Mouse (Mus musculus) liver, adult 2 months (tissue): ENCODE measurements at regions not wholly inside any gene's neighbourhood (a gene's known extent, or its start where the extent isn't known, plus 50 kb on each side); places are given as distances from the start of the nearest gene placed in this dataset.

Experiments used
- DNase-seq: peaks from one replicate; pipeline ENCODE4 v3.0.0-alpha.2; 2011; ENCODE audit warnings: low read depth, low spot score; ENCODE audit errors: extremely low read depth
- H3K27ac ChIP-seq: fragments of 200-500 bp; replicated peaks from 2 replicates; pipeline ENCODE4 v1.5.1; 2012; ENCODE audit warnings: low read depth, mild to moderate bottlenecking, control low read depth, inconsistent platforms, low read length; ENCODE audit not compliant: insufficient read depth
- H3K27me3 ChIP-seq: fragments of 200-500 bp; 2 replicates; pipeline ENCODE4 v1.6.1; 2012; ENCODE audit warnings: mild to moderate bottlenecking, moderate library complexity, low read length, inconsistent platforms; ENCODE audit not compliant: control insufficient read depth, insufficient read depth
- H3K36me3 ChIP-seq: fragments of 200-500 bp; 2 replicates; pipeline ENCODE4 v1.6.1; 2012; ENCODE audit warnings: low read length, inconsistent platforms; ENCODE audit not compliant: control insufficient read depth, insufficient read depth
- H3K4me1 ChIP-seq: fragments of 200-500 bp; 2 replicates; pipeline ENCODE4 v1.6.1; 2011; ENCODE audit warnings: low read length; ENCODE audit not compliant: control insufficient read depth, insufficient read depth
- H3K4me3 ChIP-seq: fragments of 200-500 bp; 2 replicates; pipeline ENCODE4 v1.5.1; 2011; ENCODE audit warnings: low read depth, mild to moderate bottlenecking, control low read depth, low read length, moderate library complexity; ENCODE audit not compliant: insufficient read depth
- H3K79me2 ChIP-seq: fragments of 200-500 bp; 2 replicates; pipeline ENCODE4 v1.6.1; 2012; ENCODE audit warnings: inconsistent platforms, mild to moderate bottlenecking, low read length, moderate library complexity; ENCODE audit not compliant: control insufficient read depth, insufficient read depth
- H3K9ac ChIP-seq: fragments of 200-500 bp; 2 replicates; pipeline ENCODE4 v1.6.1; 2012; ENCODE audit warnings: low read depth, mild to moderate bottlenecking, control low read depth, inconsistent platforms, low read length
- CTCF ChIP-seq: fragments of 200-500 bp; IDR thresholded peaks from 2 replicates; pipeline ENCODE4 v1.5.1; 2011; ENCODE audit warnings: low read depth, low read length, control low read depth
- POLR2A ChIP-seq: fragments of 200-500 bp; IDR thresholded peaks from 2 replicates; pipeline ENCODE4 v1.6.1; 2011; ENCODE audit warnings: low read length, control low read depth; ENCODE audit not compliant: insufficient read depth; ENCODE audit errors: extremely low read depth
- WGBS: fragments of 180-500 bp; shearing (Covaris S2); methylation state at CpG from one replicate; pipeline ENCODE4 v1.1.7; 2018; 5-methylcytosine and 5-hydroxymethylcytosine counted together

DNA sequence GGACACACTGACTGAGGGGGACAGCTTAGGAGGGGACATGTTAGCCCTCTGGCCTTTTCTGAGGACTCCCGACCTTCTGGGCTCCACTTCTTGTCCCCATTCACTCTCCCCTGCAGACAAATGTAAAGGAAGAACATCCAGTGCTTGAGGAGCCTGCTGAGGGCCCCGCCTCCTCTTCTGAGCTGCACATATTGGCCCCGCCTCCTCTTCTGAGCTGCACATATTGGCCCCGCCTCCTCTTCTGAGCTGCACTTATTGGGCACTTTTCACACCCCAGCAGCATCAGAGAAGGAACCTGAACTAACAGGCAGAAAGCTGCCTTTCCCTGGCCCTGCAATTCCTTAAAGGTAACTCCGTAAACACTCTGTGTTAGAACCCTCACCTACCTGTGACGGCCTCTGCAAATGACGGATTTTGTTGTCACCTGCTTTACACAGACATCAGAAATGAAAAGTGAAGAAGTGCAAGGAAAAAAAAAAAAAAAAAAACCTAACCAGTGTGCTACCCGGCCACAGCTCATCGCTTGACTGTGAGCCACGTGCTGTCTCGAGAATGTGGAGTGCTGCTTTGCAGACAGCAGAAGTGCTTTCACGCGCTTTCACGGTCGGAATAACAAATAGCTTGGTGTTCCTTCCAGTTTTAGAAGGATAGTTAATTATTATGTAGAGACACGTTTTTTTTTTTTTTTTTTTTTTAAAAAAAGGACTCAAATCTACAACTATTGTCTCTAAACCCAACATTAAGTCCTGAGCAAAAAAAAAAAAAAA lies 96.5 kb downstream of the Ddx11 start:
- H3K36me3 ChIP-seq: no peaks in the 10 kb centered on the region
- DNase-seq: no peak
- WGBS: 71% methylated on average over 16 of the region's 16 CpGs
- no peaks in the 10 kb centered on the region for H3K79me2 ChIP-seq
- H3K27ac ChIP-seq: no peak overlapping the region
- TF ChIP-seq POLR2A (no peak), CTCF (no peak)
- H3K4me1 ChIP-seq: no peaks in the 10 kb centered on the region
- no peaks in the 10 kb centered on the region for H3K27me3 ChIP-seq
- no peak overlapping the region for H3K9ac ChIP-seq
- H3K4me3 ChIP-seq: no peak overlapping the region

DNA sequence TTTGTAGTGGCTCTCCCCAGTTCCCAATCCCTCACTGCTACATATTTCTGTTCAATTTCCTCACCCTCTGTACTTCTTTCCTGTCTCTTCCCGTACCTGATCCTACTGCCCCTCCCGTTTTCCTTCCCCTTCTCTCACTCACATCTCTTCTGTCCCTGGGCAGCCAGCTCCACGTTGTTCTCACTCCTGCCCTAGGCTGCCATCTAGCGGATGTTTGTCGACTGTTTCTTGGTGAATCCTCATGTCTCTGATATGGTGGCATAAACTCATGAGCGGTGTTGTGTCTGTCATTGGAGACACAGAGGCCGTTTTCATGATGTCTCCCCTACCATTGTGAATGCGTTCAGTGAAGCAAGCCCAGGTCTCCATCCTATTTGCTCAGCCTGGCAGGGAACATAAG lies 97.9 kb downstream of the Ddx11 start:
- DNase-seq: peak; percentile 39
- no peak overlapping the region for H3K4me3 ChIP-seq
- no peaks in the 10 kb centered on the region for H3K79me2 ChIP-seq
- H3K36me3 ChIP-seq: no peaks in the 10 kb centered on the region
- no peak overlapping the region for H3K9ac ChIP-seq
- no peaks in the 10 kb centered on the region for H3K27me3 ChIP-seq
- no peaks in the 10 kb centered on the region for H3K4me1 ChIP-seq
- TF ChIP-seq CTCF (peak; percentile 80), POLR2A (no peak)
- no peak overlapping the region for H3K27ac ChIP-seq
- WGBS: 12% methylated on average over 8 of the region's 8 CpGs

DNA sequence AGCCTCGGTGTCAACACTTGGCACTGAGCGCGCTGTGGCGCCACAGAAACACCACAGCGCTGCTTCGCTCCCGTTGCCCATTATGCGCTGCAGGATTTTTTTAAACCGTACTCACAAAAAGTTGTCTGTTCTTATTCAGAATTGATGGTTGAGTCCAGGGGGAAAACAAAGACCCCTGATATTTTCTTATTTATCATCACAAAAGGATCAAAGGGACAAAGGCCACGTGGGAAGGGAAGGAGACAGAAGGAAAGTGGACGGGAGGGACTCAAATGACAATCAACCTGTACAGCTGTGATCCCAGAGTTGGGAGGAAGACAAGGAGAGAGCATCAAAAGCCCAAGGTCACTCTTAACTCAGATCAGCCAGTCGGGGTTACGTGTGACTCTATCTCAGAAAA lies 100.4 kb downstream of the Ddx11 start:
- Histone ChIP-seq H3K36me3 (no peaks in the 10 kb centered on the region), H3K27me3 (no peaks in the 10 kb centered on the region), H3K4me3 (no peak overlapping the region), H3K27ac (no peak overlapping the region), H3K79me2 (no peaks in the 10 kb centered on the region), H3K9ac (no peak overlapping the region), H3K4me1 (no peaks in the 10 kb centered on the region)
- no peak for DNase-seq
- 90% methylated on average over 13 of the region's 13 CpGs for WGBS
- TF ChIP-seq POLR2A: no peak
- TF ChIP-seq CTCF: no peak

DNA sequence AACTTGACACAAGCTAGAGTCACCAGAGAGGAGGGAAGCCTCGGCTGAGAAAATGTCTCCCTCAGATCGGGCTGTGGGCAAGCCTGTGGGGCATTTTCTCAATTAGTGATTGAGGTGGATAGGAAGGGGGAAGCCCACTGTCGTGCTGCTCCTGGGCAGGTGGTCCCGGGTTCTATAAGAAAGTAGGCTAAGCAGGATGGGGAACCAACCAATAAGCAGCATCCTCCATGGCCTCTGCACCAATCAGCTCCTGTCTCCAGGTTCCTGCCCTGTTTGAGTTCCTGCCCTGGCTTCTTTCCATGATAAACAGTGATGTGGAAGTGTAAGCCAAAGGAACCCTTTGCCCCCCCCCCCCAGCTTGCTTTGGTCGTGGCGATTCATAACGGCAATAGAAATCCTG lies 100.9 kb downstream of the Ddx11 start:
- TF ChIP-seq POLR2A (no peak), CTCF (no peak)
- peak; percentile 20 for DNase-seq

DNA sequence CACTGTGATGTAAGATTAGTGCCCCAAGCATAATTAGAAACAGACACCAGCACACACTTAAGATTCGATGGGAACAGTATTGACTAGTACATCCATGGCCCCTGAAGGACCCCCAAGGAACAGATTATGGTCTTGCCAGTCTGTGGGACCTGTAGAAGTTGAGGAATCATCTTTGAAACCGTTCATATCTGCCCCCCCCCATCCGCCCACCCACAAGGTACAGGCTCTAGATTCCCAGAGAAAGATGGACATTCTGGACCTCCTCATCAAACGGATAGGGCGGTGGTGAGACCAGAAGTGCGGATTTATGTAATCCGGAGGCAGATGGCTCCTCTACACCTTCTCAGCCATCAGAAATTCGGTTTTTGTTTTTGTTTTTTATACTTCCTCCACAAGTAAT lies 109.1 kb downstream of the Ddx11 start:
- Histone ChIP-seq H3K9ac (no peak overlapping the region), H3K79me2 (no peaks in the 10 kb centered on the region), H3K4me3 (no peak overlapping the region), H3K27ac (no peak overlapping the region), H3K4me1 (no peaks in the 10 kb centered on the region), H3K27me3 (no peaks in the 10 kb centered on the region), H3K36me3 (no peaks in the 10 kb centered on the region)
- TF ChIP-seq CTCF: no peak
- no peak for TF ChIP-seq POLR2A
- WGBS: 82% methylated on average over 8 of the region's 8 CpGs
- DNase-seq: no peak

More for the DNA sequence above, 100.9 kb downstream of the Ddx11 start:
- no peak overlapping the region for H3K4me3 ChIP-seq
- WGBS: 34% methylated on average over 7 of the region's 7 CpGs
- no peak overlapping the region for H3K9ac ChIP-seq
- H3K27me3 ChIP-seq: no peaks in the 10 kb centered on the region
- H3K4me1 ChIP-seq: no peaks in the 10 kb centered on the region
- no peaks in the 10 kb centered on the region for H3K79me2 ChIP-seq
- H3K36me3 ChIP-seq: no peaks in the 10 kb centered on the region
- H3K27ac ChIP-seq: no peak overlapping the region

DNA sequence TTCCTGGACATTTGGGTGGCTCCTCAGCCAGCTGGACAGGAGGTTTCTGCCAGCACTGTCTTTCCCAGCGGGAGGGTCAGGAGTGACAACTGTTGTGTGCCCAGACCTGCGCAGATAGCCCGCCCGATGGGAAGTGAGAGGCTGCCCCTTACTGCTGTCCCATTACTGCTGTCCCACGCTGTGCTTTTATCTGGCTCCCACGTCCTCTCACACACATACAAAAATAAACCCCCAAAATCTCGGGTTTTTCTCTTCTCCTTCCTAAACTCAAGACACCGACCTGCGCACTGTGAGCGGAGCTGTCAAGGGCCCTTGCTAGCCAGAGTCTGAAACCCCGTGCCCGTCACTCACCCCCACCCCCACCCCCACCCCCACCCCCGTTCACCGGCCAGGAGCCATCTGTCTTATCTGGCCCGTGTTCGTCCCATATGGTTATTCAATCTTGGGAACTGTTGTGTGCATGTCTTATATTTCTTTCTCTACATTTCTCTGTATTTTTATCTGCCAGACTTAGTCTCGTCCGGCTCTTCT lies 109.6 kb downstream of the Ddx11 start:
- H3K9ac ChIP-seq: no peak overlapping the region
- H3K4me3 ChIP-seq: no peak overlapping the region
- TF ChIP-seq POLR2A (no peak), CTCF (no peak)
- H3K36me3 ChIP-seq: no peaks in the 10 kb centered on the region
- WGBS: 66% methylated on average over 18 of the region's 18 CpGs
- no peak for DNase-seq
- H3K4me1 ChIP-seq: no peaks in the 10 kb centered on the region
- no peaks in the 10 kb centered on the region for H3K79me2 ChIP-seq
- H3K27me3 ChIP-seq: no peaks in the 10 kb centered on the region
- no peak overlapping the region for H3K27ac ChIP-seq
